Mouse (Mus musculus): Measurements from ENCODE around the gene Spred2. TPM values are rescaled to one million over a fixed set of nuclear protein-coding genes. Genes with fewer than 3 reads are reported as not detected.

The Spred2 gene
- polyA plus RNA-seq, 1 experiment from 2014 or later = 5.7 TPM

DNA sequence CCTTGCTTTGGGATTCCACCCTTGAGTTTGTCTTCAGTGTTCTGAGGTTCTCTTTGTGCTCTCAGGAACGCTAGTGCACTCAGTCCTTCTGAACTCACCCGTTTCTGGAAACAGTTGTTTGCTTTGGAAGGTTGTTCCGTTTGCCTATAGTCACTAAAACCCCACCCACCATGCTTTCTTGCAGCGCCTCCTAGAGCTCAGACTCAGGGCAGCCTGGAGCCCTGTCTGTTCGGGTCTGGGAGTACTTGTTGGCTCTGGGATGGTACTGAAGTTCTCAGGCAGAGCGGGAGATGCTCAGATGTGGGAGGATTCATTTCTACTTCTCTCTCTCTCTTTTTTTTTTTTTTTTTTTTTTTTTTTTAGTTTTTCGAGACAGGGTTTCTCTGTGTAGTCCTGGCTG, 22.5 kb downstream of the Spred2 start:
- Histone ChIP-seq H3K9ac (ENCODE audit: low read depth, low read length) (no peak overlapping the region), H3K4me3 (ENCODE audit: low read depth, low read length) (no peak overlapping the region), H3K27ac (ENCODE audit: low read depth, low read length) (no peak overlapping the region), H3K27me3 (replicated peaks; ENCODE audit: control insufficient read depth, insufficient read depth, low read length) (no peaks in the 10 kb centered on the region), H3K9me3 (ENCODE audit: control insufficient read depth) (no peaks in the 10 kb centered on the region), H3K4me2 (replicated peaks; ENCODE audit: low read depth) (no peak overlapping the region), H3K4me1 (replicated peaks; ENCODE audit: control insufficient read depth, insufficient read depth, low read length) (peaks cover 10% of the 10 kb centered on the region; the same call in 1 of the 2 replicates), H3K36me3 (ENCODE audit: control insufficient read depth, insufficient read depth) (0 out of 2 replicates have a peak, but pooled peaks cover 9% of the 10 kb centered on the region)
- TF ChIP-seq CTCF (IDR thresholded peaks at IDR 0.05; ENCODE audit: low read depth) = peak; percentile 43; the same call in 1 of the 2 replicates
- WGBS = 75% methylated on average over 6 of the region's 7 CpGs
- no peak for ATAC-seq

DNA sequence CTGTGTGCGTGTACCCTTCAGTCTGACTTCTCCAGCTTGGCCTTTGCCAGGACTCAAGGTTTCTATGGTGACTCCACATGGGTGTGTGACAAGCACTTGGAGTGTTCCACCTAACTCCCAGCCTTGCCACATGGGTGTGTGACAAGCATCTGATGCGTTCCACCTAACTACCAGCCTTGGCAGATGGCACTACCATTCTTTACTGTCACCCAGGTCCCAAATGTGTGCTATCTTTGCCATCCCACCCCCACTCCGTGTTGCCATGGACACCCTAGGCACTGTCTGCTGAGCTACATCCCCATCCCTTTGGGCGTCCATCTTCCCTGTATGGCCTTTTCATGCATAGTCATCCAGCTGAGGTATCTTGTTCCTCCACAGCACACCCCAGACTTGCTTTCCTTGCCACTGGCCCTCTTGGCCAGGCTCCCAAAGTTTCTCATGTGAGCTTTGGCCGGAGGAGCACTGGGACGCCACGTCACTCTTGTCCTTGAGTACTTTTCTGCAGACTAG, 23.5 kb downstream of the Spred2 start:
- Histone ChIP-seq H3K27me3 (replicated peaks; ENCODE audit: control insufficient read depth, insufficient read depth, low read length) (no peaks in the 10 kb centered on the region), H3K27ac (ENCODE audit: low read depth, low read length) (no peak overlapping the region), H3K9me3 (ENCODE audit: control insufficient read depth) (no peaks in the 10 kb centered on the region), H3K36me3 (ENCODE audit: control insufficient read depth, insufficient read depth) (0 out of 2 replicates have a peak, but pooled peaks cover 9% of the 10 kb centered on the region), H3K4me1 (replicated peaks; ENCODE audit: control insufficient read depth, insufficient read depth, low read length) (peaks cover 9% of the 10 kb centered on the region; the same call in 1 of the 2 replicates), H3K9ac (ENCODE audit: low read depth, low read length) (no peak overlapping the region; the same call in 1 of the 2 replicates), H3K4me2 (replicated peaks; ENCODE audit: low read depth) (no peak overlapping the region), H3K4me3 (ENCODE audit: low read depth, low read length) (no peak overlapping the region)
- 73% methylated on average over 7 of the region's 7 CpGs for whole genome bisulfite sequencing
- TF ChIP-seq CTCF (IDR thresholded peaks at IDR 0.05; ENCODE audit: low read depth) = no peak
- ATAC-seq = no peak

DNA sequence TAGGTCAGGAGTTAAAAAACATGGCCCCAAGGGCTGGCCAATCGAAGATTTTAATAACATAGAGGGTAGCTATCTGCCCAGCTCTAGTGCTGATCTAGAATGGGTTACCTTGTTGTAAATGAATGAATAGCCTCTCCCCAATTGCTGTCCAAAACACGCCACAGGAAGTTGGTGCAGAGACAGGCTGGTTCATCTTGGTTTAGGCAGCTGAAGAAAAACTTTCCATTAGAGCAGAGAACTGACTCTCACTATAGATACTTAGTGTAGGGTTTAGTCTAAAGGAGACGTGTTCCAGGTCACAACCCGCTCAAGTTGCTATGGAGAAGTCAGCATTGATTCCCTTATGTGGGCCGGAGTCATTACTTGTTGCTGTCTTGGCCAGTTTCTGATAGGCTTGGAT, 25.6 kb downstream of the Spred2 start:
- ATAC-seq = no peak
- H3K9ac ChIP-seq (ENCODE audit: low read depth, low read length) = no peak overlapping the region
- no peak for TF ChIP-seq CTCF (IDR thresholded peaks at IDR 0.05; ENCODE audit: low read depth)
- H3K27me3 ChIP-seq (replicated peaks; ENCODE audit: control insufficient read depth, insufficient read depth, low read length) = no peaks in the 10 kb centered on the region
- no peaks in the 10 kb centered on the region for H3K9me3 ChIP-seq (ENCODE audit: control insufficient read depth)
- H3K36me3 ChIP-seq (ENCODE audit: control insufficient read depth, insufficient read depth) = 0 out of 2 replicates have a peak, but pooled peaks cover 9% of the 10 kb centered on the region
- 76% methylated on average over 5 of the region's 5 CpGs for WGBS
- H3K4me2 ChIP-seq (replicated peaks; ENCODE audit: low read depth) = no peak overlapping the region
- H3K27ac ChIP-seq (ENCODE audit: low read depth, low read length) = no peak overlapping the region
- H3K4me1 ChIP-seq (replicated peaks; ENCODE audit: control insufficient read depth, insufficient read depth, low read length) = peaks cover 9% of the 10 kb centered on the region
- no peak overlapping the region for H3K4me3 ChIP-seq (ENCODE audit: low read depth, low read length)

DNA sequence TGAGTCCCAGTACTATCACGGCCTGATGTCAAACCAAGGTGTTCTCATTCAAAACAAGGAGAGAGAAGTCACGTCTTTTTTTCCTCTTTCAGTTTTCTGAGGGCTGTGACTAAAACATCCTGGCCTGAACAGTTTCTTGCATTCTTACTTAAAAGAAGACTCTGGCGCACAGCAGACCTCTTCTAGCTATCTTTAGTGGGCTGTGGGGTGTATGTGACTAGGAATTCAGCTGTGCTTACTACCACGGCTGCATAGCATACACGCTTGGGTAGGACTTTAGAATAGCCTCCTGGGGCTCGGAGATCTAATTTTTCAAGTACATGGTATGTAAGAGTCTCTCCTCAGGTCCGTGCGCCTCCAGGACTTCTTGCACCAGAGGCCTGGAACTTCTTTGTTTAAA, 26.0 kb downstream of the Spred2 start:
- Histone ChIP-seq H3K4me1 (replicated peaks; ENCODE audit: control insufficient read depth, insufficient read depth, low read length) (peaks cover 9% of the 10 kb centered on the region), H3K9me3 (ENCODE audit: control insufficient read depth) (no peaks in the 10 kb centered on the region), H3K27ac (ENCODE audit: low read depth, low read length) (0 out of 2 replicates have a peak overlapping the region, but pooled peaks have one; percentile 28), H3K9ac (ENCODE audit: low read depth, low read length) (no peak overlapping the region), H3K4me3 (ENCODE audit: low read depth, low read length) (no peak overlapping the region), H3K36me3 (ENCODE audit: control insufficient read depth, insufficient read depth) (0 out of 2 replicates have a peak, but pooled peaks cover 9% of the 10 kb centered on the region), H3K27me3 (replicated peaks; ENCODE audit: control insufficient read depth, insufficient read depth, low read length) (no peaks in the 10 kb centered on the region), H3K4me2 (replicated peaks; ENCODE audit: low read depth) (no peak overlapping the region)
- 66% methylated on average over 8 of the region's 8 CpGs for WGBS
- TF ChIP-seq CTCF (IDR thresholded peaks at IDR 0.05; ENCODE audit: low read depth) = no peak
- no peak for ATAC-seq

DNA sequence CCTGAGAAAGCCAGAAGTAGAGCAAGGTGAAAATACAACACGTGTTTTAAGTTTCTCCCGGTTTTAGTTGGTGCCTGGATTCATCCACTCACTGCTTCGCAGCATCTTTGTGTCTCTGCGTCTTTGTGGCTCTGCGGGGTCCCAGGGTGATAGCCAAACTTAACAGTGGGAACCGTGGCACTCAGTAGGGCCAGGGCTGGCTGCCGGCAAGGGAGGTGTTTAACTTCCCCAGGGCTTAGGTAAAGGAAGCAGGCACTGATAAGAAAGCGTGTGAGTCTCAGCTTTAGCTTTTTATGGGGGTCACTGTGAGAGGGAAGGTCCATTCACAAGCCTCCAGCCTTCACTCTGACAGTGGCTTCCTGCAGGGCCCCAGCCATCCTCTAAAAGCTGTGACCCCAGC, 28.8 kb downstream of the Spred2 start:
- ATAC-seq = no peak
- Histone ChIP-seq H3K9ac (ENCODE audit: low read depth, low read length) (no peak overlapping the region), H3K4me3 (ENCODE audit: low read depth, low read length) (no peak overlapping the region), H3K27me3 (replicated peaks; ENCODE audit: control insufficient read depth, insufficient read depth, low read length) (no peaks in the 10 kb centered on the region), H3K9me3 (ENCODE audit: control insufficient read depth) (no peaks in the 10 kb centered on the region), H3K4me1 (replicated peaks; ENCODE audit: control insufficient read depth, insufficient read depth, low read length) (peaks cover 6% of the 10 kb centered on the region), H3K36me3 (ENCODE audit: control insufficient read depth, insufficient read depth) (no peaks in the 10 kb centered on the region), H3K4me2 (replicated peaks; ENCODE audit: low read depth) (no peak overlapping the region), H3K27ac (ENCODE audit: low read depth, low read length) (no peak overlapping the region)
- no peak for TF ChIP-seq CTCF (IDR thresholded peaks at IDR 0.05; ENCODE audit: low read depth)
- WGBS = 34% methylated on average over 8 of the region's 8 CpGs

DNA sequence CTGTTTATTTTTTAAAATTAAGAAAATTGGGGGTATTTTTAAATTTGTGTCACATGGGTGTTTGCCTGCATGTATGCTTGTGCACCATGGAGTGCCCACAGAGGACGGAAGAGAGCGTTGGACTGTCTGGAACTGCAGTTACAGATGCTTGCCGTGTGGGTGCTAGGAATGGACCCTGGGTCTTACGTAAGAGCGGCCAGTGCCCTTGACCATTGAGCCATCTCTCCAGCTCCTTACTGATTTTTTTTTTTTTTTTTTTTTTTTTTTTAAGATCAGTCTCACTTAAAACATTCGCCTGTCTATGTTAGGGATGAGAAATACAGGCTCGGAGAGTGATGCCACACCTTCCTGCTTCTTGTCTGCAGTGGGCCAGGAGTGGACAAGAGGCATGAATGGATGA, 29.7 kb downstream of the Spred2 start:
- no peak overlapping the region for H3K27ac ChIP-seq (ENCODE audit: low read depth, low read length)
- H3K36me3 ChIP-seq (ENCODE audit: control insufficient read depth, insufficient read depth) = no peaks in the 10 kb centered on the region
- no peaks in the 10 kb centered on the region for H3K9me3 ChIP-seq (ENCODE audit: control insufficient read depth)
- TF ChIP-seq CTCF (IDR thresholded peaks at IDR 0.05; ENCODE audit: low read depth) = no peak
- H3K4me1 ChIP-seq (replicated peaks; ENCODE audit: control insufficient read depth, insufficient read depth, low read length) = peaks cover 6% of the 10 kb centered on the region
- H3K4me3 ChIP-seq (ENCODE audit: low read depth, low read length) = no peak overlapping the region
- no peak for ATAC-seq
- no peak overlapping the region for H3K4me2 ChIP-seq (replicated peaks; ENCODE audit: low read depth)
- WGBS = 85% methylated on average over 7 of the region's 7 CpGs
- H3K9ac ChIP-seq (ENCODE audit: low read depth, low read length) = no peak overlapping the region
- no peaks in the 10 kb centered on the region for H3K27me3 ChIP-seq (replicated peaks; ENCODE audit: control insufficient read depth, insufficient read depth, low read length)
